Mouse (Mus musculus): ENCODE results near the gene B4galnt1.
A peak's percentile ranks its signal among the peaks of the same experiment; 100 is the strongest.

B4galnt1 gene

DNA sequence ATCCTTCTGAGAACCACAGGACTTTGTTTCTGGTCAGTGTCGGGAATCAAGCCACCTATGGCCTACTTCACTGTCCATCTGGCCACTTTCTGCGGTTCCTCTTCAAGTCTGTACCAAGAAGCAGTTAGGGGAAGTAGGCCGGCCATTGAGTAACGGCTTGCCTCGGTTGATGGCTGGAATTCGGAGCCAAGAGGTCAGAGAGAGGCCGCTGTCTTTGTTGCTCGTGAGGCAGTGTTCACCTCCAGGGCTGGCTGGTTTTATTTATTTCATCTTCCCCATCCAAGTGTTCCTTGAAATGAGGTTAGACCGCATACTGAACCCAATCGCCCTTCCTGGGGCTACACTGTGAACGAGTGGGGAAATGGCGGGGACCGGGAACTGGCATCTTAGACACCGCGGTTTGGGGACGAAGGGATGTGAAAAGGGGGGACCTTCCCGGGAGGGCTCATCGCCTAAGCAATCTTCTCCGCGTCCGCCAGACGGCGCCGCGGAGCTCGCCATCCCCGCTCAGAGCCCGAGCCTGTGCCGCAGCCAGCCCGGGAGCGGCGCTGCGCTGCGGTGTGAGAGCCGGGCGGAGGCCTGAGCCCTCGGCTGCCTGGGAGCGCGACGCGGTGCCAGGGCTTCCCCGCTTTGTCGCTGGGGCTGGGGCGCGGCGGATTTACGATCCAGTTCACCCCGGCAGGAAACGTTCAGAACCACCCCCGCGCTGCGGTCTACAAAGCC is at the start of gene B4galnt1:
TSS of gene B4galnt1 (plus strand) at position 595 of the 723 bp plus-strand sequence.
- peak; percentile 73 to 87 for DNase-seq (ENCODE audit: inconsistent age in 2 of 2, low spot score in 1 of 2)

DNA sequence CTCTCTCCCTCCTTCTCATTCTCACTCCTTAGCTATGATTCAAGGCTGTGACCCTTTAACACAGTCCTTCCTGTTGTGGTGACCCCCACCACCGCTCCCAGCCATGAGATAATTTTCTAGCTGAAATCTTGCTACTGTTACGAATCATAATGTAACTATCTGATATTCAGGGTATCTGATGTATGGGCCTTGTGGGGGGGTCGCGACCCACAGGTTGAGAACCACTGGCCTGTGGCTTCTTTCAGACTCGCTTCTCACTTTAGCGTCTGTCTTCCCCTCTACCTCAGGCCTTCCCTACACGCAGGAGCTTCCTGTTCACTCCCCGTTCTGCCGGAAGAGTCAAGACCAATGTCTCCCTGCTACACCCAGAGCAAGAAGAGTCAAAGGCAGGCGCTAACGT is 46.6 kb upstream of the B4galnt1 start:
- no peak for DNase-seq (ENCODE audit: inconsistent age in 2 of 2, low spot score in 1 of 2)

DNA sequence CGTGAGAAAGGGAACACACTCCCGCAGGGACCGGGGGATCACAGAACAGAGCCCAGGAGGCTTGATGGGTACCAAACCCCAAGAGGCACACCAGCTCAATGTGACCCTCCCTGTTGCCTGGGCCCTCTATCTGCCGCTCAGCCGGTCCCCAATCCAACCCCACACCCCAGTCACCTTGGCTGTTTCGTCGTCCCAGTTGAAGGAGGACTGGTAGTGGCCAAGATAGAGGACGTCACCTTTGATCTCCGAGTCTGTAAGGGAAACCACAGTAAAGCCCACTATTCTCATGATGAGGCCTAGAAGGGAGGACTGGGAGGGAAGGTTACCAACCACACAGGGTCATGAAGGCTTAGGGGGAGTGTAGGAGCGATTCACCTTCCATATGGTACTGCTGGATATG is 45.8 kb upstream of the B4galnt1 start:
- no peak for DNase-seq (ENCODE audit: inconsistent age in 2 of 2, low spot score in 1 of 2)

DNA sequence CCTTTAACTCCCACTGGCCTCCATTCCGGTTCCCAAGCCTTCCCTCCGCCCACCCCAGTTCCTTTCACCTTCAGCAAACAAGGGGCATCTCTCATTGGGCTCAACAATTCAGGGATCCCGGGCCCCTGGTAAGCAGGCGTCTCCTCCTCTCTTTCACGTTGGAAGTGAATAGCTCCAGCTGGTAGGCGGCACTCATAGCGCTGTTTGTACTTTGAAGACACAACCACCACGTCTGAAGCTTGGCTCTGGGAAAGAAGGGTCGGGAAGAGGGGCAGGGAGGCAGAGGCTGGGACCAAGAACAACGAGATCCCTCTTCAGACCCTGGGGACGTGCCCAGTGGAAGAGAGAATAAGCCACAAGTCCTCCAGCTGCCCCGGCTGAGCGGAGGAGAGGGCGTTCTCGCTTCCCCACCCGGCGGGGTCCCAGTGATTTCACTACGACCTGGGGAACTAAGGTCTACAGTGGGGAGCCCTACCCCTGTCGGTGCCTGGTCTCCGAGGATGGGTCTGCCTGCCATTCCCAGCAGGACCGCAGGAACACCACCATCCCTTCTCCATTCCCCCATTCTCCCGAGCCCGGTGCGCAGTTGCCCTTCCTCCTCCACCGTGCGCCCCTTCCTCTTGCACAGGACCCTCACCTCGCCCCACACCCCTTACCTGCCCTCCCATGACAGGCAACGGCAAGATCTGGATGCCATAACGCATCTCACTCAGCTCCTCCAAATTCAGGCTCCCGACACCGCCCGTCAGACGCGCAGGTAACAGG is 44.5 kb upstream of the B4galnt1 start:
- DNase-seq (ENCODE audit: inconsistent age in 2 of 2, low spot score in 1 of 2): no peak

DNA sequence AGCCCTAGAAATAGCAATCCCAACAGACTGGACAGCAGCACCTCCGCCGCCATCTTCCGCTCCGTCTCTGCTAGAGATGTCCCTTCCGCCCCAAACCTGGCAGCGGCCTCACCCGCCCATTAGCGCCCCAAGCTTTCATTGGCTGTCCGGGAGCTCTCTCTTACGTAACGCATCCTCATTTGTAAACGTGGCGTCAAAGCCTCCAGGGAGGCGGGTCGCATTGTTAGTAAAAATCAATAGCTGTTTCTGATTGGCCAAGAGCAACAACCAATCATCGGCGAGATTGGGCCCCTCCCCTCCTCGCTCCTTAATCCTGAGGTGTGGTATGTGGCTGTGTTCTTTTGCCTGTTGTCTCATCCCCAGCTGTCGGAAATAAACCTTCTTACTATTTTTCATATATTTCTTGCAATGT is 44.0 kb upstream of the B4galnt1 start, which contains the start of gene Os9:
TSS of gene Os9 (minus strand) at position 66 of the 412 bp plus-strand sequence.
- peak; percentile 96 to 99 for DNase-seq (ENCODE audit: inconsistent age in 2 of 2, low spot score in 1 of 2)

DNA sequence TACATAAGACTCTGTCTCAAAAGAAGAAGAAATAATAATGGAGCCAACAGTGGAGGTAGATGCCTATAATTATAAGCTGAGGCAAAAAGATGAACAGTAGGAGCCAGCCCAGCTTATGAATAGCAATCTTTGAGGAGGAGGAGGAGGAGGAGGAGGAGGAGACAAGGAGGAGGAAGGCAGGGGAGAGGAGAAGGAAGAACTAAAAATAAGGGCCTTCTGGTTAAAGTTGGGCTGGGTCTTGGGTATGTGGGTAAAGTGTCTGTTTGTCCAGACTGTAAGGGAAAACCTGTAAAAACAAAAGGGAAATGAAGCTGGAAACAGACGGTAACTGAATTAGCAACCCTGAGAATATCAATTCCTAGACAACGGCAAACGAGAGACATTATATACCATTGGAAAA is 43.0 kb upstream of the B4galnt1 start:
- no peak for DNase-seq (ENCODE audit: inconsistent age in 2 of 2, low spot score in 1 of 2)

DNA sequence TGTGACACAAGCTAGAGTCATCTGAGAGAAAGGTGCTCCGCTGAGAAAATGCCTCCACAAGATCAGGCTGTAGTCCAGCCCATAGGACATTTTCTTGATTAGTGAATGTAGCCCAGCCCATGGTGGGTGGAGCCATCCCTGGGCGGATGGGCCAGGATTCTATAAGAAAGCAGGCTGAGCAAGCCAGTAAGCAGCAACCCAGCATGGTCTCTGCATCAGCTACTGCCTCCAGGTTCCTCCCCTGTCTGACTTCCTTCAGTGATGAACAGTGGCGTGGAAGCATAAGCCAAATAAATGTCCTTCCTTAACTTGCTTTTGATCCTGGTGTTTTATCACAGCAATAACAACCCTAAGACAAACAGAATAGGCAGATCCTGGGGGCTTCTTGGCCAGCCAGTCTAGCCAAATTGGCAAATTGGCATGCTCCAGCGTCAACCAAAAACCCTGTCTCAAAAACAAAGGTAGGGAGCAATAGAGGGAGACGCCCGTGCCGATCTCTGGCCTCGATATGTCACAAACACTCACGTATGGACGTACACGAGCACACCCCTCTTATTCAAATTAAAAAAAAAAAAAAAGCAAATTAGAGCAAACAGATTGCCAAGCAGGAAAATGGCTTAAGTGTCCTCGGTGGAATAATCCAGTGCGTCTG is 42.1 kb upstream of the B4galnt1 start:
- DNase-seq (ENCODE audit: inconsistent age in 2 of 2, low spot score in 1 of 2): peak in 1 of 2 experiments; percentile 40

DNA sequence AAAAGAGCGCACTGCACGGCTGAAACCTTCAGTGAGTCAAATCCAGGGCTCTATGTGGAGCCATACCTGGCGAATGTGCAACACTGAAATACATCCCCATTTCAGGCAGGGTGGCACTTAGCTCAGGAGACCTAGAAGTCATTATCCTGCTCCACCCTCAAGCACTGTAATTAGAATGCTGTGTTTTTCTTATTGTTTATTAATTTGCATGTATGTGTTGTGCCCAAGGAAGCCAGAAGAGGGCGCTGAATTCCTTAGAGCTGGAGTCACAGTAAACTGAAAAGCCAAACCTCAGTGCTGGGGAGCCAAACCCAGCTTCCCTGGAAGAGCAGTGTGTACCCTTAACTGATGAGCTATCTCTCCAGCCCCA is 41.6 kb upstream of the B4galnt1 start:
- DNase-seq (ENCODE audit: inconsistent age in 2 of 2, low spot score in 1 of 2): peak; percentile 56 to 86

DNA sequence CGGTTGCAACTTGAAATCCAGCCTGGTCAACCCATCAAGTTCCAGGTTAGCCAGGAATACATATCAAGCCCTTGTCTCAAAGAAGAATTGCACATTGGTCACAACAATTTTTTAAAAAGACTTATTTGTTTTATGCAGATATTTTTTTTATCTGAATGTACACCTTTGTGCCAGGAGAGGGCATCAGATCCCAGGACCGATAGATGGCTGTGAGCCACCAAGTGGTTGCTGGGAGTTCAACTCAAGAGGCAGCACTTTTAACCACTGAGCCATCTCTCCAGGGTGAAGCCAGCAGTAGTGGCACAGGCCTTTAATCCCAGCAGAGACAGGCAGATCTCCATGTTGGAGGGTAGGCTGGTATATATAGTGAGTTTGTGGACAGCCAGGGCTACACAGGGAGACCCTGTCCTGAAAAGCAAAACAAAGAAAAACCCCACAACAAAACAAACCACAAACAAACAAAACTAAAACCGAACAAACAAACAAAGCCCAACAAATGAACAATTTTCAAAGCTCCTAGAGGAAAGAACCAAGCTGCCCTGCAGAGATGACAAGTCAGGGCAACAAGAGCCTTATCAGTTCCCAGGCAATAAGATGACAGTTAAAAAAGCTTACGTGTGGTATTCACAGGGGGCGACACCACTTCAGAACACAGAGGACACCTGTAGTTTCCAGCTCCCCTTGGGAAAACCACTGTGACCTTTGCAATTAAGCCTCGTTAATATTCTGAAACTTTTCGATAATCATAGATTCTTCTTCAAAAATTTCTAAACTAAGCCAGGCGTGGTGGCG is 39.6 kb upstream of the B4galnt1 start:
- DNase-seq (ENCODE audit: inconsistent age in 2 of 2, low spot score in 1 of 2): peak; percentile 52 to 76

DNA sequence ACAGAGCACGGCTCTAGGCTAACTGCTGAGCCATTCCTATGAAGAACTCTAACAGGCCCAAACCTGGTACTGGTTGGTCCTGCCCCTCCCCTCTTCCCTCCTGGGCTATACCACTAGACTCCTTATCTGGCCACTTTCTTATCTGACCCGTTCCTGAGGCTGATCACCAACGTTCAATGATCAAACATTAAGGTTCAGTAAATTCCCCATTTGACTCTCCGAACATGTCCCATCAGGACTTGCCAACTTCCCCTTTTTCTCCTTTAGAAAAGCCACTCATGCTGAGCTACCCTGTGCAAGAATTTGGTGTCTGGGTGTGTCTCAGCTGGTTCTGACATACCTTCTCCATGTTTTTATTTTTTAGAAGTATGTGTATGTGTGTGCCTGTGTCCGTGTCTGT is 38.4 kb upstream of the B4galnt1 start:
- no peak for DNase-seq (ENCODE audit: inconsistent age in 2 of 2, low spot score in 1 of 2)

DNA sequence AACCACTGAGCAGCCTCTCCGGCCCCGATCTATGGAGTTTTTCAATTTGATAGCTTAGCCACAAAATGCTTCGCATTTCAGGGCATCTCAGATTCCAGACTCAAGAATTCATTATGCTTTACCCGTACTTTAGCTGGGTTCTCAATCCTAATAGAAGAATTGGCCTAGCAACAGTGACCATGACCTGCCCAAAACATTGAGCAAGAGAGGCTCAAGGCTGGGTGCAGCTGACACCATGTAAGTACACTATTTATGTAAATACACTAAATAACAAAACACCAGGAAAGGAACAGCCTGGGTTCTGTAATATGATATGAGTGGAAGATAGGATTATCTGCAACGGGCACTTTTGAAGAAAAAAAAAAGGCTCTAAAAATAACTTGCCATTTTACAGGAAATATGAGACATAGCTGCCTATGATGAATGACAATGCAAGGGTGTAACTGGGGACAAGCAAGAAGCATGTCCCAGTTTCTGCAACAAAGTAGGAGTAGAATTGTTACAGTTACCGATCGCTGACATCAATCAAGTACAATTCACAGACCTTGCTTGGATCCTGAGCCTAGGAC is 37.2 kb upstream of the B4galnt1 start:
- peak; percentile 40 to 89 for DNase-seq (ENCODE audit: inconsistent age in 2 of 2, low spot score in 1 of 2)

DNA sequence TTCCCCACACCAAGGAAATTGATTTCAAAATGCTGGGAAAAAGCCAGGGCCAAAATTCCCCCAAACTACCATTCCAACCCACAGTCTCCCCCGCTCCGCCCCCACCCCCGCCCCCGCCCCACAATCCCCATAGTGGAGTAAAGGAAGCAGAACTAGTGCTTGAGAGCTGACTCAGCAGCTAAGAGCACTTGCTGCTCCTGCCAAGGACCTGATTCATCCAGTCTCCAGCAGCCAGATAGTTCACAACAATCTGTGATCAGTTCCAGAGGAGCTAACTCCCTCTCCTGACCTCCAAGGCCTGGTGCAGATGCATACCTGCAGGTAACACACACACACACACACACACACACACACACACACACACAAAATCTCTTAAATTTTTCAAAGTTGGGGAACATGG is 35.6 kb upstream of the B4galnt1 start:
- DNase-seq (ENCODE audit: inconsistent age in 2 of 2, low spot score in 1 of 2): peak; percentile 45 to 57

DNA sequence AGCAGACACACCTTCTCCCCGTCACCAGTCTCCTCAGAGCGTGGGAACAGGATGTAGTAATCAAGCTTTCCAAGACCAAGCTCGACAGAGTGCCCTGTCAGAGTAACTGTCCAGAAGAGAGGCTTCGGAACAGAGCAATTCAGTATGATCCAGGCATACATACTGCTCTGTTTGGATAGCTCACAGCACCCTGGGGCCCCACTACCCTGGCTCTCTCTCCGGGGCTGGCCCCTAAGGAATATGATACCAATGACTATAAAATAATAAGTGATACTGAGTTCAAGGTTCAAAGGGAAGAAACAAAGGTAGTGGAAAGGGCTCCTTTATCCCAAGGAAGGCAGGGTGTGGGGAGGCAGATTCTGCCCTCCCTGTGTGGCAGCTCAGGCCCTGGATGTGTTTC is 32.6 kb upstream of the B4galnt1 start:
- no peak for DNase-seq (ENCODE audit: inconsistent age in 2 of 2, low spot score in 1 of 2)

DNA sequence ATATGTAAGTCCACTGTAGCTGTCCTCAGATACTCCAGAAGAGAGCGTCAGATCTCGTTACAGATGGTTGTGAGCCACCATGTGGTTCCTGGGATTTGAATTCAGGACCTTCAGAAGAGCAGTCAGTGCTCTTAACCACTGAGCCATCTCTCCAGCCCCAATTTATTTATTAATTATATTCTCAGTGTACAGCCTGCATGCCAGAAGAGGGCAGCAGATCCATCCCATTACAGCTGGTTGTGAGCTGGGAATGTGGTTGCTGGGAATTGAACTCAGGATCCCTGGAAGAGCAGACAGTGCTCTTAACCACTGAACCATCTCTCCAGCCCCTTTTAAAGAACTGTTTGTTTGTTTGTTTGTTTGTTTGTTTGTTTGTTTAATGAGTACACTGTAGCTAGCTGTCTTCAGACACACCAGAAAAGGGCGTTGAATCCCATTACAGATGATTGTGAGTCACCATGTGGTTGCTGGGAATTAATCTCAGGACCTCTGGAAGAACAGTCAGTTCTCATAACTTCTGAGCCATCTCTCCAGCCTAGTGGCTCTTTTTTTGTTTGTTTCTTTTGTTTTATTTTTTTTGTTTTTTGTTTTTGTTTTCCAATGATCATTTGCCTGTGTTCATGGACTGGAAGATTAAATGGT is 30.5 kb upstream of the B4galnt1 start:
- DNase-seq (ENCODE audit: inconsistent age in 2 of 2, low spot score in 1 of 2): peak in 1 of 2 experiments; percentile 53

DNA sequence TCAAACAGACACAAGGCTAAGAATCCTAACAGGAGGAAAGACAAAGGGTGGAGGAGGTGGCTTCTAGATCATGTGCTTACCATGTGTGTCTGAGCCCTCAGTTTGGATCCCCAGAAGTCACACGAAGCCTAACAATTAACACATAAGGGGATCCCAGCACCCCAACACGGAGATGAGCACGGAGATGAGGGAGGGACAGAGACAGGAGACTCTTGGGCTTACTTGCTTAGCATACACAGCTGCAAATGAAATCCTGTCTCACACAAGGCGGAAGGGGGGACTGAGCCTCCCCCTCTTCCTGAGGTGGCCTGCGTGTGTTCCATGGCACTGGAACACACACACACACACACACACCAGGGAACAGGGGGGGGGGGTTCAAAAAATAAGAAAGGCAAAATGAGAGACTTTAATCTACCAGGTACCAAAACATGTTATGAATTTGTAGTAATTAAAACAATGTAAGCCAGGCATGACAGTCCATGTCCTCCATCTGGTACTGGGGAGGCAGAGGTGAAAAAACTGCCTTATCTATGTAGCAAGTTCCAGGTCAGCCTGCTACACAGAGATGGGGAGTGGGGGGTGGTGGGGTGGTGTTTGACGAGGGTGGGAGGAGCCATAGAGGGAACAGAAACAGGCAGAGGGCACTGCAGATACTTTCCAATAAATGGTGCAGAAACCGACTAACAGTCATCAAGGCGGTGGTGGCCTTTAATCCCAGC is 29.7 kb upstream of the B4galnt1 start:
- DNase-seq (ENCODE audit: inconsistent age in 2 of 2, low spot score in 1 of 2): no peak

DNA sequence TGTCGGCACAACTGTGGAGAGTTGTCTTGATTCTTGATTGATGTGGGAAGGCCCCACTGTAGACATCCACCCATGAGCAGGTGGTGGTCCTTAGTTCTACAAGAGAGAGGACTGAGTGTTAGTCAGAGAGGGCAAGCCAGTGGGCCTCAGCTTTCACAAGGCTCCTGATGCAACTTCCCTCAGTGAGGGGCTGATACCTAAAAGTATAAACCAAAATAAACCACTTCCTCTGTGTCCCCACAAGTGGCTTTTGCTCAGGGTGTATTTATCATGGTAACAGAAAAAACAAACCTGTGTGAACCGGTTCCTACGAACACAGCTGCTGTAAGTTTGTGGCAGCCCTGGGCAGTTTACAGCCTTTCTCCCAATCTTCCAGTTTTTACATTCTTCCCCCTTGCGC is 28.5 kb upstream of the B4galnt1 start:
- no peak for DNase-seq (ENCODE audit: inconsistent age in 2 of 2, low spot score in 1 of 2)

DNA sequence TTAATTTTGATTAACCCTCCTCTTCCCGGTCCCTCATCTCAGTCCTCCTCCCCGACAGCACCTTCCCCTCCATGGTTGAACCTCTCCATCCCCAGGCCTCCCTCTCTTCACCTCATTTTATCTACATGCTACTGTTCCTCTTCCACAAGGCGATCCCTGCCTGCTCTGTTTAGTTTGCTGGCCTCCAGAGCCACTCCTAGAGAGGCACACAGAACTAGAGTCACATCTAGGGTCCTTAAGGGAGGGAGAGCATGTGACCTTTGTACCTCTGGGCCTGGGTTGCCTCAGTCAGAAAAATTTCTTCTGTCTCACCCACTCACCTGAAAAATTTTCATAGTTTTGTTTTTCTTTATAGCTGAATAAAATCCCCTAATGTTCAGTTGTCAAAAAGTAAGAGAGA is 27.1 kb upstream of the B4galnt1 start:
- DNase-seq (ENCODE audit: inconsistent age in 2 of 2, low spot score in 1 of 2): no peak

DNA sequence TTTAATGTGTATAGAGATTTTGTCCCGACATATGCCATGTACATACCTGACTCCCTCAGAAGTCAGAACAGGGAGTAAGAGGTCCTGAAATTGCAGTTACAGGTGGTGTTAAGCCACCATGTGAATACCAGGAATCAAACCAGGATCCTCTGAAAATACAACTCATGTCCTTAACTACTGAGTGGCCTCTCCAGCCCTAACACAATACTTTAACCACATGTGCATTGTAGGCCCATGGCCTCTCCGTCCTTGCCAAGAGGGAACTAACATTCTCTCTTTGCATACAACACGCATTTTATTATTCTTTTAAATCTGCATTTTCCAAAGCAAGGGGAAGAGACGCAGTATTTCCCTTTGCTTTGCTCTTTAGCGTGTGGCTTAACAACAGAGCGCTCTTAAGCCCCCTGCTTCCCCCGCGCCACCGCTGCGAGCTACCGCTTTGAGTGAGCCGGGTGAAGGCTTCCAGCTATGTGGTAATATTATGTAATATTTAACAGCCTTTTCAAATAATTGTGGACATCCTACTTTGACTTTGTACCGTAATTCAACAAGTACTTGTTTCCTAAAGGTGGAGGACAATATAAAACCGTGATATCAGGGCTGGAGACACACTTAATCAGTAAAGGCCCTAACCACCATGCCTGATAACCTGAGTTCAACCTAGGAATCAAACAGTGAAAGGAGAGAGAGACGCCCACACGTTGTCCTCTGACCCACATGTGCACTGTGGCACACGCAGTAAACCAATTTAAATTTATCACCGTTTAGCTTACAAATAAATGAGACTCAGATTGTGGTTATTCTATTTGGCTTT is 26.5 kb upstream of the B4galnt1 start:
- no peak for DNase-seq (ENCODE audit: inconsistent age in 2 of 2, low spot score in 1 of 2)

DNA sequence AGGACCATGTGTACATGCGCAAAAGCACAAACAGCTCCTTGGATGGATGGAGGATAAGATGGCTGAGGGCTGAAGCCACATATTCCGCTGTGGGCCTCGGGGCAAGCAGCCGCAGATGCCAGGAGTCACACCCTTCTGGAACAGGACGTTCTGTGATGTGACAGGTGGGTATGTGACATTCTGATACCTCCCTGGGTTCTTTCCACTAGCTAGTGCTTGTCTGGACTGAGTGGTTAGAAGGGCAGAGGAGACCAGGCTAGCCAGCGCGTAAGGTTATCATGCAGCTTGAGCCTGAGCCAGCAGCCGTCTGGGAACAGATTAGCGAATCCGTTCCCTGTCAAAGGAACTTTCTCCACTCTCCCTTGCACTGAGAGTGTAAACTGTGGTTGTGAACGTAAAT is 24.1 kb upstream of the B4galnt1 start:
- no peak for DNase-seq (ENCODE audit: inconsistent age in 2 of 2, low spot score in 1 of 2)
